ENCODE assay signal across 8 mouse cellular contexts in the genomic region with DNA sequence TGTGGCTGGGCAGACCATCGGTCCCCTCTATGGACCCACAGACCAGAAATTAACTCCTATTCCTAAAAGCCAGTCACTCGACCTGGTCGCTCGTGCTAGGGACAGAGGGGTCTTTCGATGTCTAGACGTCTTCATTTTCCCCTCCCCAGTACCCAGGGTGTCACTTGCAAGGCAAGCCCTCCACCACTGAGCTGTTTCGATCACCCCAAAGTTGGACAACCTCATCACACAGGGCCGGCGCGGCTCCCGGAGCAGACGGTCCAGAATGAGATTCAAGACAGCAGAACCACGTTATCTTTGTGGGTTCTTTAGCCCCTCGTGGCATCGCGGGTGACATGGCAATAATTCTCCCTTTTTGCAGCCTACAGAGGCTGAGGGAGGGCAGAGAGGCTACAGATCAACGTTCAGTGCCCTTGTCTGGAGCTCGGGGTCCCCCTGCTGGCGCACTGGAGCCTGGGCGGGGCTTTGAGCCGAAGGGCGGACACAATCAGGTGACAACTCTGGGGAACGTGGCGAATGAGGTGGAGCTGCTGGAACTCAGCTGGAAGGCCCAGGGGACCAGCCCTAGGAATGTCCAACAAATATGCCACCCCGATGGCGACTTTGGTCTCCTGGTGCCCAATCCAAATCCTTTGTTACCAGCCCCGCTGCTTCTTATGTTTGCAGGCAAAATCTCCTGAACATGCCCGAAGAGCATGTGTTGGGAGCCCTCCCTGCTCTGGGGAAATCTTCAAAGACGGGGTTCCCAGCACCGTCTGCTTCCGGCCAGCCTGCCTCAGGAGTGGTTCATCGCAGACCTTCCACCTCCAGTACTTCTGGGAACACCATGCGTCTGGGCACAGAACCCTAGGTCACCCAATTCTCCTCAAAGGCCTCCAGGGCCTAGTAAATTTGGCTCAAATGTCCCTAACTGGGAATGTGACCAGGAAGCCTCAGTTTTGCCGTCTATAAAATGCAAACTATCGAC. TPM values are rescaled to one million over a fixed set of nuclear protein-coding genes. Genes with fewer than 3 reads are reported as not detected.
DNase-seq lines count a peak whose midpoint lies in the region; ATAC-seq and TF ChIP-seq lines count a peak whose summit lies in the region.

No protein-coding gene starts in this region.

- DNase-seq in ES-CJ7 (ENCODE audit: low read depth, low spot score) = peak; percentile 88
- peak; percentile 97 for DNase-seq in cerebellum, adult 18-20 months
- DNase-seq in forebrain, postnatal 0 days = peak; percentile 90
- peak; percentile 96 for DNase-seq in heart, postnatal 4 days
- DNase-seq in layer of hippocampus, adult 8-10 months (ENCODE audit: low spot score in 2 of 2) = peak; percentile 87 to 89
- peak; percentile 92 for DNase-seq in lung, embryonic 14.5 days
- DNase-seq in thymus, adult 2 months = peak; percentile 83

- H3K9ac ChIP-seq in forebrain, postnatal 0 days = peak overlapping the region; percentile 7; the same call in 1 of the 2 replicates
- H3K9ac ChIP-seq in lung, embryonic 14.5 days = peak overlapping the region; percentile 42; the same call in 1 of the 2 replicates

- no peaks in the 10 kb centered on the region for H3K27me3 ChIP-seq in forebrain, postnatal 0 days (ENCODE audit: insufficient read depth, low read length)
- no peaks in the 10 kb centered on the region for H3K27me3 ChIP-seq in lung, embryonic 14.5 days (ENCODE audit: insufficient read depth, low read length)
- H3K27me3 ChIP-seq in thymus, adult 2 months (ENCODE audit: control insufficient read depth, insufficient read depth, low read length) = no peaks in the 10 kb centered on the region

- peak; percentile 96 for ATAC-seq in forebrain, postnatal 0 days
- peak; percentile 91 for ATAC-seq in lung, embryonic 14.5 days (ENCODE audit: insufficient read depth)

- peak overlapping the region; percentile 47 for H3K4me2 ChIP-seq in forebrain, postnatal 0 days (ENCODE audit: low read depth)
- H3K4me2 ChIP-seq in lung, embryonic 14.5 days = peak overlapping the region; percentile 55

- 25% methylated on average over 35 of the region's 35 CpGs for WGBS in forebrain, postnatal 0 days
- 19% methylated on average over 35 of the region's 35 CpGs for WGBS in lung, embryonic 14.5 days
- 25% methylated on average over 35 of the region's 35 CpGs for WGBS in olfactory bulb, adult 2 months
- 30% methylated on average over 35 of the region's 35 CpGs for WGBS in thymus, adult 2 months

- TF ChIP-seq CTCF in forebrain, postnatal 0 days (IDR thresholded peaks at IDR 0.05; ENCODE audit: low read depth) = peak; percentile 96
- TF ChIP-seq CTCF in lung, embryonic 14.5 days (IDR thresholded peaks at IDR 0.05; ENCODE audit: low read depth) = peak; percentile 98
- peak; percentile 94 for TF ChIP-seq CTCF in olfactory bulb, adult 2 months (IDR thresholded peaks at IDR 0.05; ENCODE audit: insufficient read depth, low read depth, low read length)
- TF ChIP-seq CTCF in thymus, adult 2 months (IDR thresholded peaks at IDR 0.05; ENCODE audit: borderline replicate concordance, control insufficient read depth, extremely low read depth, insufficient read depth, low read length, poor library complexity) = peak; percentile 85

- peak overlapping the region; percentile 2; the same call in 1 of the 2 replicates for H3K4me3 ChIP-seq in forebrain, postnatal 0 days (ENCODE audit: low read depth, low read length)
- peak overlapping the region; percentile 15; the same call in 1 of the 2 replicates for H3K4me3 ChIP-seq in lung, embryonic 14.5 days (ENCODE audit: low read depth, low read length)
- H3K4me3 ChIP-seq in olfactory bulb, adult 2 months (ENCODE audit: insufficient read depth, low read depth, low read length) = peak overlapping the region; percentile 17
- H3K4me3 ChIP-seq in thymus, adult 2 months (ENCODE audit: control insufficient read depth, insufficient read depth, low read length) = no peak overlapping the region

- H3K36me3 ChIP-seq in forebrain, postnatal 0 days (ENCODE audit: insufficient read depth) = no peaks in the 10 kb centered on the region
- H3K36me3 ChIP-seq in lung, embryonic 14.5 days (ENCODE audit: insufficient read depth) = no peaks in the 10 kb centered on the region
- no peaks in the 10 kb centered on the region for H3K36me3 ChIP-seq in thymus, adult 2 months (ENCODE audit: control insufficient read depth, insufficient read depth, low read length)

- no peak overlapping the region for H3K27ac ChIP-seq in forebrain, postnatal 0 days (ENCODE audit: low read depth, low read length)
- H3K27ac ChIP-seq in lung, embryonic 14.5 days (ENCODE audit: low read depth) = no peak overlapping the region
- H3K27ac ChIP-seq in olfactory bulb, adult 2 months (ENCODE audit: insufficient read depth, low read depth, low read length) = no peak overlapping the region
- H3K27ac ChIP-seq in thymus, adult 2 months (ENCODE audit: control insufficient read depth, insufficient read depth, low read length) = no peak overlapping the region

- TF ChIP-seq POLR2A in olfactory bulb, adult 2 months (IDR thresholded peaks at IDR 0.05; ENCODE audit: insufficient read depth, low read depth, low read length) = no peak
- TF ChIP-seq POLR2A in thymus, adult 2 months (IDR thresholded peaks at IDR 0.05; ENCODE audit: control insufficient read depth, extremely low read depth, insufficient read depth, low read length, poor library complexity) = no peak

- peaks cover 6% of the 10 kb centered on the region; the same call in 1 of the 2 replicates for H3K4me1 ChIP-seq in forebrain, postnatal 0 days (ENCODE audit: insufficient read depth)
- H3K4me1 ChIP-seq in lung, embryonic 14.5 days (ENCODE audit: insufficient read depth) = peaks cover 8% of the 10 kb centered on the region
- H3K4me1 ChIP-seq in olfactory bulb, adult 2 months (ENCODE audit: control insufficient read depth, insufficient read depth, low read length) = peaks cover 23% of the 10 kb centered on the region
- H3K4me1 ChIP-seq in thymus, adult 2 months (replicated peaks; ENCODE audit: control insufficient read depth, insufficient read depth, low read length) = 0 out of 2 replicates have a peak, but pooled peaks cover 2% of the 10 kb centered on the region

- no peaks in the 10 kb centered on the region for H3K9me3 ChIP-seq in forebrain, postnatal 0 days (ENCODE audit: low read length)
- H3K9me3 ChIP-seq in lung, embryonic 14.5 days (ENCODE audit: low read depth, low read length) = no peaks in the 10 kb centered on the region

RNA-seq across cellular contexts. Expression of gene Adora1, which starts 9.0 kb away (rescaled TPM):
- total RNA-seq in forebrain, postnatal 0 days (2014; rRNA removed) = 38.4 and 41.5 TPM in 2 replicates
- polyA plus RNA-seq in forebrain, postnatal 0 days (2015; fragmentation: Nextera tagmentation; extraction: Ambion mirVana) = 29.3 and 37.5 TPM in 2 replicates
- total RNA-seq in heart, postnatal 4 days (2021) = 1 to 10 TPM; 9.3 to 9.9 TPM
- 100 to 1,000 TPM; 190 to 216 (median 202) TPM for total RNA-seq in layer of hippocampus, adult 8-10 months (2022)
- polyA plus RNA-seq in lung, embryonic 14.5 days (2014; fragmentation: Nextera tagmentation; extraction: Ambion mirVana) = 0.30 and 0.92 TPM in 2 replicates
- not detected in 2 replicates for polyA plus RNA-seq in olfactory bulb, adult 2 months (2012; ENCODE audit: insufficient read depth, insufficient read length, low replicate concordance, missing spikeins)
- 6.2 and 6.3 TPM in 2 replicates for polyA plus RNA-seq in thymus, adult 2 months (2012; rRNA removed)

RNA-seq across cellular contexts. Expression of gene Myog, which starts 45.6 kb away (rescaled TPM):
- total RNA-seq in forebrain, postnatal 0 days (2014; rRNA removed) = 0.08 and 0.29 TPM in 2 replicates
- 0.19 and 0.28 TPM in 2 replicates for polyA plus RNA-seq in forebrain, postnatal 0 days (2015; fragmentation: Nextera tagmentation; extraction: Ambion mirVana)
- total RNA-seq in heart, postnatal 4 days (2021) = under 1 TPM; 0.48 to 0.52 TPM
- total RNA-seq in layer of hippocampus, adult 8-10 months (2022) = not detected
- not detected in 2 replicates for polyA plus RNA-seq in lung, embryonic 14.5 days (2014; fragmentation: Nextera tagmentation; extraction: Ambion mirVana)
- not detected in 2 replicates for polyA plus RNA-seq in olfactory bulb, adult 2 months (2012; ENCODE audit: insufficient read depth, insufficient read length, low replicate concordance, missing spikeins)
- 0.34 and 0.43 TPM in 2 replicates for polyA plus RNA-seq in thymus, adult 2 months (2012; rRNA removed)

RNA-seq across cellular contexts. Expression of gene Mybph, which starts 51.0 kb away (rescaled TPM):
- 0.10 and 0.23 TPM in 2 replicates for total RNA-seq in forebrain, postnatal 0 days (2014; rRNA removed)
- polyA plus RNA-seq in forebrain, postnatal 0 days (2015; fragmentation: Nextera tagmentation; extraction: Ambion mirVana) = 0.12 TPM in 1 of 2 replicates, not detected in the other
- total RNA-seq in heart, postnatal 4 days (2021) = not detected
- under 1 TPM in 1 of 4 experiments, not detected in 3; 0.28 TPM for total RNA-seq in layer of hippocampus, adult 8-10 months (2022)
- not detected in 2 replicates for polyA plus RNA-seq in lung, embryonic 14.5 days (2014; fragmentation: Nextera tagmentation; extraction: Ambion mirVana)
- polyA plus RNA-seq in olfactory bulb, adult 2 months (2012; ENCODE audit: insufficient read depth, insufficient read length, low replicate concordance, missing spikeins) = not detected in 2 replicates
- polyA plus RNA-seq in thymus, adult 2 months (2012; rRNA removed) = 0.33 and 0.35 TPM in 2 replicates
